Mouse (Mus musculus) C2C12 (cell line): ENCODE results near the gene Tpk1. TPM values are rescaled to one million over a fixed set of nuclear protein-coding genes. Genes with fewer than 3 reads are reported as not detected.

Experiments used
- H3K27me3 ChIP-seq: one replicate; pipeline ENCODE4 v1.6.1; 2011; ENCODE audit not compliant: control insufficient read depth, insufficient read depth, insufficient read length
- H3K36me3 ChIP-seq: one replicate; pipeline ENCODE4 v1.6.1; 2011; ENCODE audit not compliant: control insufficient read depth, insufficient read depth
- H3K4me3 ChIP-seq: one replicate; pipeline ENCODE4 v1.5.1; 2011; ENCODE audit warnings: mild to moderate bottlenecking, control low read depth; ENCODE audit not compliant: poor library complexity, insufficient read depth, severe bottlenecking
- H3K79me2 ChIP-seq: one replicate; pipeline ENCODE4 v1.6.1; 2011; ENCODE audit not compliant: control insufficient read depth, insufficient read depth
- H3K79me3 ChIP-seq: one replicate; pipeline ENCODE4 v1.6.1; 2011; ENCODE audit warnings: low read depth, control low read depth
- H3ac ChIP-seq: one replicate; pipeline ENCODE3; 2011; ENCODE audit warnings: low read depth; ENCODE audit not compliant: control insufficient read depth, insufficient read length
- CEBPB ChIP-seq: IDR thresholded peaks from one replicate; pipeline ENCODE4 v1.6.1; 2011; ENCODE audit warnings: low read depth, mild to moderate bottlenecking, control low read depth, moderate library complexity
- CTCF ChIP-seq: IDR thresholded peaks from one replicate; pipeline ENCODE4 v1.5.1; 2011; ENCODE audit not compliant: control insufficient read depth, insufficient read depth, insufficient read length
- FOSL1 ChIP-seq: IDR thresholded peaks from one replicate; pipeline ENCODE4 v1.8.0; 2011; ENCODE audit warnings: mild to moderate bottlenecking, low read length; ENCODE audit not compliant: poor library complexity, insufficient read depth, severe bottlenecking
- MAX ChIP-seq: IDR thresholded peaks from one replicate; pipeline ENCODE4 v1.6.1; 2011; ENCODE audit warnings: mild to moderate bottlenecking, control low read depth
- MYOD1 ChIP-seq: IDR thresholded peaks from one replicate; pipeline ENCODE4 v1.6.1; 2011; ENCODE audit warnings: low read depth; ENCODE audit not compliant: control insufficient read depth, insufficient read length
- MYOG ChIP-seq: IDR thresholded peaks from one replicate; pipeline ENCODE4 v1.6.1; 2011; ENCODE audit not compliant: control insufficient read depth, insufficient read length; ENCODE audit errors: extremely low read depth
- USF1 ChIP-seq: IDR thresholded peaks from one replicate; pipeline ENCODE4 v1.6.1; 2011; ENCODE audit warnings: low read depth, mild to moderate bottlenecking, control low read depth, moderate library complexity
- polyA plus RNA-seq: library from polyadenylated mRNA; unstranded; fragments of >200 nt; fragmentation: generic; extraction: Trizol; gene quantifications from one replicate; pipeline ENCODE4 v1.2.1, GENCODE M21; 2012; ENCODE audit warnings: missing spikeins

The Tpk1 gene
- polyA plus RNA-seq, 1 experiment, result 0.82 TPM

GRCm38 (mm10) chr6:43462849-43463369 is 203.2 kb downstream of the Tpk1 start:
- Histone ChIP-seq H3ac (no peak overlapping the region), H3K27me3 (no peaks in the 10 kb centered on the region), H3K79me2 (no peaks in the 10 kb centered on the region), H3K36me3 (no peaks in the 10 kb centered on the region), H3K4me3 (no peak overlapping the region), H3K79me3 (no peaks in the 10 kb centered on the region)
- TF ChIP-seq CTCF (no peak), MYOG (no peak), USF1 (no peak), MYOD1 (no peak), FOSL1 (no peak), CEBPB (no peak), MAX (no peak)

- no peak for TF ChIP-seq MAX
- TF ChIP-seq MYOD1, result no peak
- TF ChIP-seq FOSL1, result no peak
- no peak for TF ChIP-seq CEBPB
- no peak for TF ChIP-seq CTCF
- no peak for TF ChIP-seq USF1
- TF ChIP-seq MYOG, result no peak
- no peaks in the 10 kb centered on the region for H3K79me2 ChIP-seq
- H3K36me3 ChIP-seq, result no peaks in the 10 kb centered on the region
- no peak overlapping the region for H3K4me3 ChIP-seq
- no peak overlapping the region for H3ac ChIP-seq
- no peaks in the 10 kb centered on the region for H3K79me3 ChIP-seq
- no peaks in the 10 kb centered on the region for H3K27me3 ChIP-seq
Observed at GRCm38 (mm10) chr6:43462189-43462848, 203.8 kb downstream of the Tpk1 start.

GRCm38 (mm10) chr6:43459082-43459481 is 207.0 kb downstream of the Tpk1 start:
- TF ChIP-seq MYOG (no peak), CEBPB (no peak), MYOD1 (no peak), CTCF (no peak), FOSL1 (no peak), USF1 (no peak), MAX (no peak)
- Histone ChIP-seq H3K79me3 (no peaks in the 10 kb centered on the region), H3K27me3 (no peaks in the 10 kb centered on the region), H3K36me3 (no peaks in the 10 kb centered on the region), H3K79me2 (no peaks in the 10 kb centered on the region), H3K4me3 (no peak overlapping the region), H3ac (no peak overlapping the region)

GRCm38 (mm10) chr6:43457989-43458388 is 208.1 kb downstream of the Tpk1 start:
- TF ChIP-seq MAX (no peak), FOSL1 (no peak), MYOG (no peak), CTCF (no peak), CEBPB (no peak), USF1 (no peak), MYOD1 (no peak)
- Histone ChIP-seq H3K4me3 (no peak overlapping the region), H3ac (no peak overlapping the region), H3K36me3 (no peaks in the 10 kb centered on the region), H3K79me3 (no peaks in the 10 kb centered on the region), H3K27me3 (no peaks in the 10 kb centered on the region), H3K79me2 (no peaks in the 10 kb centered on the region)

- Histone ChIP-seq H3K79me3 (no peaks in the 10 kb centered on the region), H3K4me3 (no peak overlapping the region), H3K27me3 (no peaks in the 10 kb centered on the region), H3K79me2 (no peaks in the 10 kb centered on the region), H3K36me3 (no peaks in the 10 kb centered on the region), H3ac (no peak overlapping the region)
- no peak for TF ChIP-seq CTCF
- TF ChIP-seq MYOG, result no peak
- no peak for TF ChIP-seq MAX
- TF ChIP-seq FOSL1, result no peak
- no peak for TF ChIP-seq MYOD1
- TF ChIP-seq CEBPB, result no peak
- TF ChIP-seq USF1, result no peak
Observed at GRCm38 (mm10) chr6:43449498-43449897, 216.6 kb downstream of the Tpk1 start.

GRCm38 (mm10) chr6:43445856-43446255 is 220.2 kb downstream of the Tpk1 start:
- no peak for TF ChIP-seq USF1
- TF ChIP-seq CTCF, result no peak
- TF ChIP-seq MYOD1, result no peak
- TF ChIP-seq MAX, result no peak
- TF ChIP-seq CEBPB, result no peak
- TF ChIP-seq FOSL1, result no peak
- TF ChIP-seq MYOG, result no peak
- H3ac ChIP-seq, result no peak overlapping the region
- H3K79me2 ChIP-seq, result no peaks in the 10 kb centered on the region

More at GRCm38 (mm10) chr6:43445856-43446255, 220.2 kb downstream of the Tpk1 start:
- Histone ChIP-seq H3K4me3 (no peak overlapping the region), H3K27me3 (no peaks in the 10 kb centered on the region), H3K36me3 (no peaks in the 10 kb centered on the region), H3K79me3 (no peaks in the 10 kb centered on the region)
